Mouse (Mus musculus): ENCODE data around the gene Tbc1d10c. TPM values are rescaled to one million over a fixed set of nuclear protein-coding genes. Genes with fewer than 3 reads are reported as not detected.
A peak's percentile ranks its signal among the peaks of the same experiment; 100 is the strongest.

Tbc1d10c gene
- polyA plus RNA-seq, 1 experiment from 2014 or later = 2.0 TPM

DNA sequence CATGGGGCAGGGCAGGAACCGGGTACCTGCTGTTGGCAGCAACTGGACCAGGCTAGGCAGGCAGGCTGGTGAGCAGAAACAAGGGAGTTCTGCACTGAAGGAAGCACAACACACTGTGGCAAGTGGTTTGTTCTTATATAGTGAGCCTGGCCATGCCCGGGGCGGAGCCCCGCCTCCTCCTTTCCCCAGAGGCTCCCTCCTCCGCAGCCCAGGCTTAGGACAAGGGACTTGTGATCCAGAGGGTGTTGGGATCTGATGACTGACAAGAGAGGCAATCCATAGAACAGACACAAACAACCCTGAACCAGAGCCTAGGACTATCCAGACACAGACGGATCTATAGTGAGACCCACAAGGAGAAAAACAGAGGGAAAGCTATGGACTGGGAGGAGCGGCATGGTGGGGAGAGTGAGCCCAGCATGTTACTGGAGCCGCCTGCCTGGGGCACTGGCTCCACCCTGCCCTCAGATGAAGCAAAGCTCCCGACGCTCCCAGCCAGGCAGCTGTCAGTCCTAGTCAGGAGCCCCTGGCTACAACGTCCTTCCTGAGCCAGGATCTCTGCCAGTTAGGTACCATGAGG, 15.6 kb downstream of the Tbc1d10c start, which contains the start of gene Carns1:
Gene Carns1 (minus strand): TSS at position 112 of the 580 bp plus-strand sequence.
- 6% methylated on average over 11 of the region's 11 CpGs for WGBS
- no peaks in the 10 kb centered on the region for H3K36me3 ChIP-seq (ENCODE audit: control insufficient read depth, insufficient read depth)
- H3K4me3 ChIP-seq (ENCODE audit: low read depth, low read length) = no peak within 1 kb of the TSS
- H3K9me3 ChIP-seq (ENCODE audit: control insufficient read depth) = no peaks in the 10 kb centered on the region
- 0 out of 2 replicates have a peak, but pooled peaks cover 5% of the 10 kb centered on the region for H3K4me1 ChIP-seq (replicated peaks; ENCODE audit: control insufficient read depth, insufficient read depth, low read length)
- peak within 1 kb of the TSS; percentile 49 for H3K4me2 ChIP-seq (replicated peaks; ENCODE audit: low read depth)
- H3K9ac ChIP-seq (ENCODE audit: low read depth, low read length) = peak within 1 kb of the TSS; percentile 17; the same call in 1 of the 2 replicates
- peak; percentile 31; the same call in 1 of the 2 replicates for ATAC-seq
- H3K27me3 ChIP-seq (replicated peaks; ENCODE audit: control insufficient read depth, insufficient read depth, low read length) = no peaks in the 10 kb centered on the region
- no peak for TF ChIP-seq CTCF (IDR thresholded peaks at IDR 0.05; ENCODE audit: low read depth)
- H3K27ac ChIP-seq (ENCODE audit: low read depth, low read length) = no peak within 1 kb of the TSS; the same call in 1 of the 2 replicates

DNA sequence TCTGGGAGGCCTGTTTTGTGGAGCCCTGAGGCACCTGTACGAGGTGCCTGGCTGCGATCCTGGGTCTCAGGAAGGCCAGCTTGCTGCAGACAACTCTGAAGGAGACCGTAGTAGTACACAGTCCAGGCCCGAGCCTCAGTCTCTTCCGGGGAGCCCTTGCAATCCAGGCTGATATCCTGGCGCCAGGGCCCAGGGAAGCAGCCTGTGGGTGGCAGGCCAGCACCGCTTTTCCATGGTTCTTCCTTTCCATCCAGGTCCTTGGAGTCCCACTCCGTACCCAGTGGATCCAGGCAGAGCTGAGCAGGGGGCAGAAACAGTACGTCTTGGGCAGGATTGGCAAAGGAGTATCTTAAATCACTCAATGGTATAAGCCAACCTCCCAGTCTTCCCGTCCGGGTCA, 18.2 kb downstream of the Tbc1d10c start:
- H3K9ac ChIP-seq (ENCODE audit: low read depth, low read length) = no peak overlapping the region
- no peaks in the 10 kb centered on the region for H3K36me3 ChIP-seq (ENCODE audit: control insufficient read depth, insufficient read depth)
- H3K27me3 ChIP-seq (replicated peaks; ENCODE audit: control insufficient read depth, insufficient read depth, low read length) = no peaks in the 10 kb centered on the region
- ATAC-seq = no peak
- peak; percentile 24 for TF ChIP-seq CTCF (IDR thresholded peaks at IDR 0.05; ENCODE audit: low read depth)
- peaks cover 9% of the 10 kb centered on the region; the same call in 1 of the 2 replicates for H3K4me1 ChIP-seq (replicated peaks; ENCODE audit: control insufficient read depth, insufficient read depth, low read length)
- H3K9me3 ChIP-seq (ENCODE audit: control insufficient read depth) = no peaks in the 10 kb centered on the region
- H3K4me3 ChIP-seq (ENCODE audit: low read depth, low read length) = no peak overlapping the region
- WGBS = 74% methylated on average over 11 of the region's 11 CpGs
- no peak overlapping the region for H3K27ac ChIP-seq (ENCODE audit: low read depth, low read length)
- H3K4me2 ChIP-seq (replicated peaks; ENCODE audit: low read depth) = no peak overlapping the region

GRCm38 (mm10) chr19:4171393-4172290, 19.4 kb downstream of the Tbc1d10c start:
- Histone ChIP-seq H3K9me3 (ENCODE audit: control insufficient read depth) (no peaks in the 10 kb centered on the region), H3K36me3 (ENCODE audit: control insufficient read depth, insufficient read depth) (no peaks in the 10 kb centered on the region), H3K4me1 (replicated peaks; ENCODE audit: control insufficient read depth, insufficient read depth, low read length) (peaks cover 9% of the 10 kb centered on the region; the same call in 1 of the 2 replicates), H3K27ac (ENCODE audit: low read depth, low read length) (no peak overlapping the region), H3K9ac (ENCODE audit: low read depth, low read length) (no peak overlapping the region), H3K4me2 (replicated peaks; ENCODE audit: low read depth) (no peak overlapping the region), H3K4me3 (ENCODE audit: low read depth, low read length) (no peak overlapping the region), H3K27me3 (replicated peaks; ENCODE audit: control insufficient read depth, insufficient read depth, low read length) (no peaks in the 10 kb centered on the region)
- 66% methylated on average over 13 of the region's 13 CpGs for WGBS
- ATAC-seq = no peak
- no peak for TF ChIP-seq CTCF (IDR thresholded peaks at IDR 0.05; ENCODE audit: low read depth)

GRCm38 (mm10) chr19:4170723-4171392, 20.2 kb downstream of the Tbc1d10c start:
- H3K27me3 ChIP-seq (replicated peaks; ENCODE audit: control insufficient read depth, insufficient read depth, low read length) = no peaks in the 10 kb centered on the region
- no peak overlapping the region for H3K4me3 ChIP-seq (ENCODE audit: low read depth, low read length)
- WGBS = 97% methylated on average over 10 of the region's 10 CpGs
- H3K36me3 ChIP-seq (ENCODE audit: control insufficient read depth, insufficient read depth) = no peaks in the 10 kb centered on the region
- no peak overlapping the region for H3K27ac ChIP-seq (ENCODE audit: low read depth, low read length)
- no peak for ATAC-seq
- H3K4me1 ChIP-seq (replicated peaks; ENCODE audit: control insufficient read depth, insufficient read depth, low read length) = peaks cover 9% of the 10 kb centered on the region; the same call in 1 of the 2 replicates
- no peaks in the 10 kb centered on the region for H3K9me3 ChIP-seq (ENCODE audit: control insufficient read depth)
- no peak for TF ChIP-seq CTCF (IDR thresholded peaks at IDR 0.05; ENCODE audit: low read depth)
- H3K4me2 ChIP-seq (replicated peaks; ENCODE audit: low read depth) = no peak overlapping the region
- H3K9ac ChIP-seq (ENCODE audit: low read depth, low read length) = no peak overlapping the region

- 5% methylated on average over 27 of the region's 27 CpGs for WGBS
- peak overlapping the region; percentile 87 for H3K4me2 ChIP-seq (replicated peaks; ENCODE audit: low read depth)
- H3K4me3 ChIP-seq (ENCODE audit: low read depth, low read length) = peak overlapping the region; percentile 36
- no peaks in the 10 kb centered on the region for H3K27me3 ChIP-seq (replicated peaks; ENCODE audit: control insufficient read depth, insufficient read depth, low read length)
- no peak for TF ChIP-seq CTCF (IDR thresholded peaks at IDR 0.05; ENCODE audit: low read depth)
- H3K36me3 ChIP-seq (ENCODE audit: control insufficient read depth, insufficient read depth) = no peaks in the 10 kb centered on the region
- ATAC-seq = peak; percentile 62
- peak overlapping the region; percentile 78 for H3K27ac ChIP-seq (ENCODE audit: low read depth, low read length)
- H3K9me3 ChIP-seq (ENCODE audit: control insufficient read depth) = no peaks in the 10 kb centered on the region
- H3K4me1 ChIP-seq (replicated peaks; ENCODE audit: control insufficient read depth, insufficient read depth, low read length) = peaks cover 5% of the 10 kb centered on the region; the same call in 1 of the 2 replicates
- peak overlapping the region; percentile 51 for H3K9ac ChIP-seq (ENCODE audit: low read depth, low read length)
These were observed 21.3 kb downstream of the Tbc1d10c start for GRCm38 (mm10) chr19:4169810-4170209.

DNA sequence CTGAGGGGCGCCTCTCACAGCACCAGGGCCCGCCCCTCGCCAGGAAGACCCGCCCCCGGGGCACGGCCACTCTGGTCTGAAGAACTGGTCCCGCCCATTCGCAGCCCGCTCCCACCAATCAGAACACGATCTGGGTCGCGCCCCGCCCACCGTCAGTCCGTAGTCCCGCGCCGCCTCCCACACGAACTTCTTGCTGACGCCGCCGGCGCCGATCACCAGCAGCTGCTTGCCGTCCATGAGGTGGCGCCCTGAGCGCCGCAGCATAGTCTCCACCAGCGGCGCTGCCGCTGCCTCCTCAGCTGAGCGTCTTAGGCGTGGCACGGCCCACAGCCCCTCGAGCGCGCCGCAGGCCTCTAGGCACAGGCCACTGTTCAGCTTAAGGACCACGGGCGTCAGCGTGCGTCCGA, 21.7 kb downstream of the Tbc1d10c start:
- peak overlapping the region; percentile 51 for H3K9ac ChIP-seq (ENCODE audit: low read depth, low read length)
- H3K36me3 ChIP-seq (ENCODE audit: control insufficient read depth, insufficient read depth) = no peaks in the 10 kb centered on the region
- no peaks in the 10 kb centered on the region for H3K9me3 ChIP-seq (ENCODE audit: control insufficient read depth)
- H3K27me3 ChIP-seq (replicated peaks; ENCODE audit: control insufficient read depth, insufficient read depth, low read length) = no peaks in the 10 kb centered on the region
- ATAC-seq = peak; percentile 93
- WGBS = under 1% methylated on average over 42 of the region's 43 CpGs
- H3K4me2 ChIP-seq (replicated peaks; ENCODE audit: low read depth) = peak overlapping the region; percentile 87
- H3K4me1 ChIP-seq (replicated peaks; ENCODE audit: control insufficient read depth, insufficient read depth, low read length) = peaks cover 5% of the 10 kb centered on the region; the same call in 1 of the 2 replicates
- peak overlapping the region; percentile 78 for H3K27ac ChIP-seq (ENCODE audit: low read depth, low read length)
- peak overlapping the region; percentile 36 for H3K4me3 ChIP-seq (ENCODE audit: low read depth, low read length)
- peak; percentile 99 for TF ChIP-seq CTCF (IDR thresholded peaks at IDR 0.05; ENCODE audit: low read depth)
